Mouse (Mus musculus) thymus, postnatal 4 days (tissue): ENCODE measurements around the gene Batf2.
"Not testable (repeated sequence)": the region's sequence is repeated elsewhere in the genome, so short reads cannot be mapped to it uniquely, and the experiment has no call there.

ENCODE experiments used
- DNase-seq: peaks from one replicate; pipeline ENCODE4 v3.0.0; 2021

Batf2 gene

GRCm38 (mm10) chr19:6133197-6133596, 7.6 kb upstream of the Batf2 start:
- DNase-seq = not testable (repeated sequence)

GRCm38 (mm10) chr19:6136397-6136796, 4.4 kb upstream of the Batf2 start:
- no peak for DNase-seq

- DNase-seq = no peak
Measured at GRCm38 (mm10) chr19:6139701-6140100, 1.1 kb upstream of the Batf2 start.

GRCm38 (mm10) chr19:6140374-6140677, 457 bp upstream of the Batf2 start:
- no peak for DNase-seq

- peak; percentile 79 for DNase-seq
Measured at GRCm38 (mm10) chr19:6141394-6141749, 589 bp downstream of the Batf2 start, which contains the start of gene Arl2. Gene Arl2, minus strand, starts transcription at chr19:6141548.

- no peak for DNase-seq
Measured at GRCm38 (mm10) chr19:6144842-6145241, 4.1 kb downstream of the Batf2 start.

- no peak for DNase-seq
Measured at GRCm38 (mm10) chr19:6155174-6155573, 14.4 kb downstream of the Batf2 start.

GRCm38 (mm10) chr19:6156372-6156771, 15.6 kb downstream of the Batf2 start:
- no peak for DNase-seq

- DNase-seq = no peak
Measured at GRCm38 (mm10) chr19:6157220-6157619, 16.4 kb downstream of the Batf2 start.

GRCm38 (mm10) chr19:6163872-6164547, 23.2 kb downstream of the Batf2 start:
- no peak for DNase-seq

- DNase-seq = no peak
Measured at GRCm38 (mm10) chr19:6166750-6167149, 26.0 kb downstream of the Batf2 start.

GRCm38 (mm10) chr19:6171215-6171614, 30.4 kb downstream of the Batf2 start:
- no peak for DNase-seq

GRCm38 (mm10) chr19:6174771-6175170, 34.0 kb downstream of the Batf2 start:
- DNase-seq = no peak

GRCm38 (mm10) chr19:6178775-6179174, 38.0 kb downstream of the Batf2 start:
- DNase-seq = no peak

GRCm38 (mm10) chr19:6181629-6182028, 40.8 kb downstream of the Batf2 start:
- peak; percentile 44 for DNase-seq

GRCm38 (mm10) chr19:6182534-6182933, 41.8 kb downstream of the Batf2 start:
- peak; percentile 19 for DNase-seq

GRCm38 (mm10) chr19:6184131-6184530, 43.3 kb downstream of the Batf2 start, which contains the start of gene Majin:
Gene Majin, plus strand, starts transcription at chr19:6184388.
- DNase-seq = no peak

GRCm38 (mm10) chr19:6204265-6204664, 63.5 kb downstream of the Batf2 start:
- DNase-seq = no peak

GRCm38 (mm10) chr19:6206716-6207115, 65.9 kb downstream of the Batf2 start:
- DNase-seq = no peak

- DNase-seq = no peak
Measured at GRCm38 (mm10) chr19:6216046-6216705, 75.4 kb downstream of the Batf2 start.

GRCm38 (mm10) chr19:6218606-6219005, 77.8 kb downstream of the Batf2 start:
- no peak for DNase-seq
